Mouse (Mus musculus): ENCODE results near the gene Pmel.
A peak's percentile ranks its signal among the peaks of the same experiment; 100 is the strongest.
"Not testable (repeated sequence)": the region's sequence is repeated elsewhere in the genome, so short reads cannot be mapped to it uniquely, and the experiment has no call there.

Pmel gene

GRCm38 (mm10) chr10:128702328-128703007 lies 1.5 kb upstream of the Pmel start:
- no peak for DNase-seq

GRCm38 (mm10) chr10:128704491-128705316 lies 709 bp downstream of the Pmel start, which contains the start of gene Cdk2:
Gene Cdk2, minus strand, starts transcription at chr10:128705031.
- peak; percentile 96 to 97 for DNase-seq

GRCm38 (mm10) chr10:128705317-128705693 lies 1.3 kb downstream of the Pmel start:
- peak; percentile 26 to 35 for DNase-seq

- DNase-seq = not testable (repeated sequence)
These were observed 7.3 kb downstream of the Pmel start for GRCm38 (mm10) chr10:128711318-128711717.

- DNase-seq = no peak
These were observed 11.9 kb downstream of the Pmel start for GRCm38 (mm10) chr10:128715559-128716537.

GRCm38 (mm10) chr10:128725466-128725865 lies 21.5 kb downstream of the Pmel start:
- DNase-seq = not testable (repeated sequence)

GRCm38 (mm10) chr10:128728059-128728458 lies 24.1 kb downstream of the Pmel start:
- no peak for DNase-seq

GRCm38 (mm10) chr10:128731002-128731433 lies 27.0 kb downstream of the Pmel start:
- DNase-seq = peak; percentile 90 to 92

- DNase-seq = no peak
These were observed 28.0 kb downstream of the Pmel start for GRCm38 (mm10) chr10:128731992-128732391.

GRCm38 (mm10) chr10:128737435-128737834 lies 33.4 kb downstream of the Pmel start:
- DNase-seq = no peak

- DNase-seq = no peak
These were observed 36.3 kb downstream of the Pmel start for GRCm38 (mm10) chr10:128740296-128740695.

- DNase-seq = no peak
These were observed 38.6 kb downstream of the Pmel start for GRCm38 (mm10) chr10:128742616-128743015.

GRCm38 (mm10) chr10:128743235-128743634 lies 39.2 kb downstream of the Pmel start:
- DNase-seq = no peak

GRCm38 (mm10) chr10:128743791-128744191 lies 39.8 kb downstream of the Pmel start:
- peak; percentile 88 to 92 for DNase-seq

- no peak for DNase-seq
These were observed 40.2 kb downstream of the Pmel start for GRCm38 (mm10) chr10:128744211-128744610.

- peak; percentile 18 to 28 for DNase-seq
These were observed 40.9 kb downstream of the Pmel start, which contains the start of gene Dgka for GRCm38 (mm10) chr10:128744680-128745601. Gene Dgka, minus strand, starts transcription at chr10:128744855.

- DNase-seq = no peak
These were observed 42.1 kb downstream of the Pmel start for GRCm38 (mm10) chr10:128745946-128746613.

GRCm38 (mm10) chr10:128746972-128747645 lies 43.1 kb downstream of the Pmel start:
- no peak for DNase-seq

- DNase-seq = peak in 1 of 2 experiments; percentile 66
These were observed 43.8 kb downstream of the Pmel start, which contains the start of gene Pym1 for GRCm38 (mm10) chr10:128747646-128748251. Gene Pym1, plus strand, starts transcription at chr10:128747889.

Data from cerebellum, postnatal 10 days (tissue).